Mouse (Mus musculus): Measurements from ENCODE around the gene Gck. TPM values are rescaled to one million over a fixed set of nuclear protein-coding genes. Genes with fewer than 3 reads are reported as not detected.

Gene Gck
- total RNA-seq (2021) = 3.1 and 4.0 TPM in 2 replicates
- long read RNA-seq, transcript Gck-203 (10 exons, 2,361 nt) = major isoform, 49 of 110 reads
- long read RNA-seq, partial matches to known transcripts = 21 of 110 reads
- long read RNA-seq, other reads (novel, unspliced or antisense) = 35 of 110 reads

GRCm38 (mm10) chr11:5949586-5950352 lies at the start of gene Gck:
Gene Gck, minus strand, starts transcription at chr11:5950081.
- no peak for DNase-seq

GRCm38 (mm10) chr11:5998472-5998871 lies 48.6 kb upstream of the Gck start:
- DNase-seq = no peak

GRCm38 (mm10) chr11:5995989-5996388 lies 46.1 kb upstream of the Gck start:
- peak; percentile 91 for DNase-seq

- DNase-seq = no peak
Measured at GRCm38 (mm10) chr11:5994880-5995279, 45.0 kb upstream of the Gck start.

- no peak for DNase-seq
Measured at GRCm38 (mm10) chr11:5994212-5994611, 44.3 kb upstream of the Gck start.

- DNase-seq = peak; percentile 53
Measured at GRCm38 (mm10) chr11:5990910-5991309, 41.0 kb upstream of the Gck start.

- DNase-seq = no peak
Measured at GRCm38 (mm10) chr11:5989954-5990593, 40.2 kb upstream of the Gck start.

GRCm38 (mm10) chr11:5988126-5988525 lies 38.2 kb upstream of the Gck start:
- DNase-seq = no peak

GRCm38 (mm10) chr11:5983629-5984028 lies 33.7 kb upstream of the Gck start:
- no peak for DNase-seq

- DNase-seq = no peak
Measured at GRCm38 (mm10) chr11:5981323-5981722, 31.4 kb upstream of the Gck start.

GRCm38 (mm10) chr11:5980561-5980960 lies 30.7 kb upstream of the Gck start:
- no peak for DNase-seq

GRCm38 (mm10) chr11:5980108-5980507 lies 30.2 kb upstream of the Gck start:
- DNase-seq = no peak

- DNase-seq = no peak
Measured at GRCm38 (mm10) chr11:5979088-5979487, 29.2 kb upstream of the Gck start.

GRCm38 (mm10) chr11:5976106-5976505 lies 26.2 kb upstream of the Gck start:
- no peak for DNase-seq

GRCm38 (mm10) chr11:5975068-5975467 lies 25.2 kb upstream of the Gck start:
- no peak for DNase-seq

GRCm38 (mm10) chr11:5974053-5974452 lies 24.2 kb upstream of the Gck start:
- DNase-seq = no peak

- no peak for DNase-seq
Measured at GRCm38 (mm10) chr11:5973151-5973550, 23.3 kb upstream of the Gck start.

GRCm38 (mm10) chr11:5971202-5971601 lies 21.3 kb upstream of the Gck start:
- no peak for DNase-seq

GRCm38 (mm10) chr11:5968223-5968622 lies 18.3 kb upstream of the Gck start:
- no peak for DNase-seq

- DNase-seq = no peak
Measured at GRCm38 (mm10) chr11:5966751-5967150, 16.9 kb upstream of the Gck start.

- no peak for DNase-seq
Measured at GRCm38 (mm10) chr11:5965865-5966264, 16.0 kb upstream of the Gck start.

GRCm38 (mm10) chr11:5960051-5960450 lies 10.2 kb upstream of the Gck start:
- no peak for DNase-seq

GRCm38 (mm10) chr11:5955546-5956276 lies 5.8 kb upstream of the Gck start, which contains the start of gene Ykt6:
Gene Ykt6, plus strand, starts transcription at chr11:5955693.
- peak; percentile 98 for DNase-seq

Data from adrenal gland, postnatal 25 days (tissue).